Mouse (Mus musculus): ENCODE measurements around the gene Cox6a1.
"Not testable (repeated sequence)": the region's sequence is repeated elsewhere in the genome, so short reads cannot be mapped to it uniquely, and the experiment has no call there.

The Cox6a1 gene

DNA sequence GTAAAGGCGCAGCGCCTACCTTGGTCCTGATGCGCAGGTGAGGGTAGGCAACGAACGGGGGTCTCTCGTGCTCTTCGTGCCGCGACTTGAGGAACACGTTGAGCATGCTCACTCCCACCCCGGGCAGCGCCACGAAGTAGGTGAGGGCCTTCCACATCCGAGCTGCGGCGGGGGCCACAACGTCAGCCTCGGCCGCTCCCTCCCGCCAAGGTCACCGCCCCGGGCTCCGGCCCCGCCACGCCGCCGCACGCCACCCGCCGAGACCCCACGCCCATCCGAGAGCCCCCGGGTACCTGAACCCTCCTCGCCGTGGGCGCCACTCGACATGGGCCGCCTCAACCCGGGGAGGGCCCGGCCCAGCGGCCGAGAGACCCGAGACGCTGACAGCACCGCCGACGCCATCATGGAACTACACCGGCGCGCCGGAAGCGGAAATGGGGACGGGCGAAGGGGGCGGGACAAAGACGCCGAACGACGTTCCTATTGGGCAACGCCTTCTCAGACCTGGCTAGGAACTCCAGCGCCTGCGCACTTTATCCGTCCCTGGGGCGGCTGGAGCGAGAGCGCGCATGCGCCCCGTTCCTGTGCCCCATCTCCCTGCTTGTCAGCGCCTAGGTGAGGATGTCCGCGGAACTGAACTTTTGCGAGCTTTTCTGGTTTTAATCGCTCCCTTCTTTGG lies at the start of gene Cox6a1:
Cox6a1 (minus strand) TSS at position 436 of the 679 bp plus-strand sequence.
- peak; percentile 96 to 98 for DNase-seq (ENCODE audit: low spot score in 2 of 2)

DNA sequence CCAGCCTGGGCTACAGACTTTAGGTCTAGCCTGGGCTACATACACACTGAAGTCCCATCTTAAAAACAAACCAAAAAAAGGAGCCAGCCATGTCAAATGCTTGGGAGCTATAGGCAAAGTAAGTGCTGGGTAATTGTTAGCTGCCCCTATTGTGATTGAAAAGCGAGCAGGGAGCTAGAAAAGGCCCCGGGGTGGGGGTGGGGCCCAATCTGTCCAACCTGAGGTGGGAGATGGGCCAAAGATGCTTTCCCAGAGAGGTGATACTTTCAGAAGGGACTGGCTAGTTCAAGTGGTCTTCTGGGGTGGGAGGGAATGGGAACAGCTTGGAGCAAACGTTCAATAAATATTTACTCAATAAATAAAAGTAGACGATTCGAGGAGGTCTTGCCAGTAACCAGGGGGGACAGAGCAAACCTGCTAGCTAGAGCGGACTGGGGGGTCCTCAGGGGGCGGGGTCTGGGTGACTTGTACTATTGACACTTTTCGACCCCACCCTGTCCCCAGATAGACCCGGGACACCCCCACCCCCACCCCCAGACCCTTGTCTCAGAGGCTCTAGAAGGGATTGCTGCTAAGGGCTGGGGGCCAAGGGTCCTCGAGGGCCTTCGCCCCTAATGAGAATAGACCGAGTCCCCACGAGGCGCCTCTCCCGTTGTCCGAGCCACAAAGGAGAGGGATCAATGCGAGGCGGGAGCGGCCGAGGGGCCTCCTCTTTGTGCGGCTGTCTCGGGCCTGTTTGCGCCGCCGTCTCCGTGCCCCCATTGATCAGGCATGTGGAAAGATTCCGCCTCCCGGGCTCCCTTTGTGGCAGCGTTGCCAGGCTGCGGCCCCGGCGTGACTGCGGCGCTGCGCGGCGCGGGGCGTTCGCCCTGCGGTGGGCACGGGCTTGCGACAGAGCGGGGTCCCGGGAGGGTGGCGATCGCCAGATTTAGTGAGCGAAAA lies 49.3 kb upstream of the Cox6a1 start:
- peak; percentile 32 to 55 for DNase-seq (ENCODE audit: low spot score in 2 of 2)

DNA sequence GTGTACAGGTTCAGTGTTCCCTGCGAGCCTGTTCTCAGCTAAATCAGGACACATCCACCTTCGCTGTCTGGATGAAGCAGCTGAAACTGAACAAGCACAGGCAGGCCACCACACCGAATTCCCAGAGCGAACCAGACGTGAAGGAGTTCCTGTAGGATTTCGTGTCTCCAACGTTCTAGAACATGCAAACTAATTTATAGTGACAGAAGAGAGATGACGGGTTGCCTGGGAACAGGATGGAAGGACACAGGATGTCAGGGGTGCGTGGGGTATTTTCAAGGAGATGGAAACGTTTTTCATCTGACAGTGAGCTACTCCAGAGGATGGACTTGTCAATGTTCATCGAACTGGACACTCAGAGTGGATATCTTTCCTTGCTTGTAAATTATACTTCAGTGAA lies 47.9 kb upstream of the Cox6a1 start:
- no peak for DNase-seq (ENCODE audit: low spot score in 2 of 2)

DNA sequence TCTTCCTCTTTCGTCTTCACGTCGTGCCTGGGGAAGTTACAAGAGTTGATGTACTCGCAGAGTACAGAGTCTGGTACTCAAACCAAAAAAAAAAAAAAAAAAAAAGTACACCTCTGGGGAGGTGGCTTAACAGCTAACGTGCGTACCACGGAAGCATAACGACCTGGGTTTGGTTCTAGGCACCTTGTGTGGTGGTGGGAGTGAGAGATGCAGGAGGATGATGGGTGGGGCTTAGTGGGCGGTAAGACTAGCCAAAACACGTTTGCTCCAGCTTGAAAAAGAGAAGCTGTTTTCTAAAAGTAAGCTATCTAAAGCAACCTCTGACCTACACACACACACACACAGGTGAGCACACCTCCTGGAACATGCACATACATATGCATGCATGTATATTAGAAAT lies 46.1 kb upstream of the Cox6a1 start:
- DNase-seq (ENCODE audit: low spot score in 2 of 2), result no peak

DNA sequence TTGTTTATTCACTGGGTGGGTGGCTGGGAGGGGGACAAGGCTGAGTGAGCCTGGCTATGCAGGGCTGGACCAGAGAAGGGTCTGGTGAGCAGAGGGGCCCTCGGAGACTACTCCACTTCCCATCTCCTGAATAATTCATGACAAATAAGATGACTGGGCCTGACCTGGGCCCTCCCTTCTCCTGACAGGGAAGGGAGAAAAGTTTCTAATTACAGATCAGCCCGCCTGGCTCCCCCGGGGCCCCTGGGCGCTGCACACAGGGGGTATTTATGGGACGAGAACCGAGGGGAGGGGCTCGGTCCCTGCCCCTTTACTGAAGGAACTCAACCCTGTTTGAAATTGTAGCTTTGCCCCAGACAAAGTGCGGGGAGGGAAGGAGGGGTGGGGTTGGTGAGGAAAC lies 45.4 kb upstream of the Cox6a1 start:
- DNase-seq (ENCODE audit: low spot score in 2 of 2), result no peak

DNA sequence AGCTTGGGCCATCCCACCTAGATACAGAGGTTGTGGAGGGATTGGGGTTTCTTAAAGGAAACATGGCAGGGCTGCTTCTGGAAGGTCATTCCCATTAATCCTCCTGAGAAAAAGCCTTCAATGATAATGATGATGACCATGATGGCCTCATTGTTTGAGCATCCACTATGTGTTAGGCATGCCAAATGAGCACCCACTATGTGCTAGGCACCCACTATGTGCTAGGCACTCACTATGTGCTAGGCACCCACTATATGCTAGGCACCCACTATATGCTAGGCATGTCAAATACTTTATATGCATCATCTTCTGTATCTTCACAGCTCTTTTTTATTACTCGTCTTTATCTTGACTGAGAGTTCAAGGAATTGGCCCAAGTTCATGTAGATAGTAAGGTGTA lies 44.2 kb upstream of the Cox6a1 start:
- no peak for DNase-seq (ENCODE audit: low spot score in 2 of 2)

DNA sequence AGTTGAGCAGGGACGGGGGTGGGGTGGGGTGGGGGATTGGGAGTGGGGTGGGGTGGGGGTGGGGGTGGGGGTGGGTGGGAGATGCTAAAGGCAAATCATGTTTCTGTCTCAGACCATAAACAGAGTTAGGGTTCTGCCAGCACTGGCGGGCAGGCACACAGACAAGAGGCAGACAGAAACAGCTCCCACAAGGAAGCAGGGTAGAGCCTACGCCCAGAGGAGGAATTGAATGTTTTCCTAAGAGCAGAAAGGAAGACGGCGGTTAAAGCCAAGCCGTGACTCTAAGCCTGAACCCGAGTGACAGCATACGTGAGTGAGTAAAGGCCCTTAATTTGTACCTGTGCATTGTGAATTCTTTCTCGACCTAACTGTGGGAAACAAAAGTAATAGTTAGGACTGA lies 43.2 kb upstream of the Cox6a1 start:
- DNase-seq (ENCODE audit: low spot score in 2 of 2), result no peak

DNA sequence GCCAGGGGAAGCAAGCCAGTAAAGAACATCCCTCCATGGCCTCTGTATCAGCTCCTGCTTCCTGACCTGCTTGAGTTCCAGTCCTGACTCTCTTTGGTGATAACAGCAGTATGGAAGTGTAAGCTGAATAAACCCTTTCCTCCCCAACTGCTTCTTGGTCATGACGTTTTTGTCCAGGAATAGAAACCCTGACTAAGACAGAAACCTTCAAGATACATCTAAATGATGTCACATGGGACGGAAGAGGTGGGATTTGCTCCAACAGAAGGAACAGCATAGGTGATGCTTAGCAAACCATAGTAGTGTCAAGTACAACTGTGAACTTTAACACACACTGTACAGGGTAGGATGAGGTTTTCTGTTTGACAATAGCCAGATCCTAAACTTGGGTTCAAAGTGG lies 30.1 kb upstream of the Cox6a1 start:
- not testable (repeated sequence) for DNase-seq (ENCODE audit: low spot score in 2 of 2)

DNA sequence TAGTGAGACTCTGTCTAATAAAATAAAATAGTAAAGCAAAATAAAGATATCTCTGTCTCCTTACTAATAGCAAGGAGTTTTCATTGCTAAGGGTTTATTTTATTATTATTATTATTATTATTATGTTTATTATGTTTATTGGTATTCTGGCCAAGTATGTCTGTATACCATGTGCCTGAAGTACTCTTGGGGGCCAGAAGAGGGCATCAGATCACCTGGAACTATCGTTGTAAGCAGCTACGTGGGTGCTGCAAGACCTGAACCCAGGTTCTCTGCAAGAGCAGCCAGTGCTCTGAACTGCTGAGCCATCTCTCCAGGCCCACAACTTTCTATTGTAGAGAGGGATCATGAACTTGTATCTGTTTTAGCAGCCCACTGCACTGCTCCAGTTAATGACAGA lies 26.7 kb upstream of the Cox6a1 start:
- DNase-seq (ENCODE audit: low spot score in 2 of 2), result no peak

DNA sequence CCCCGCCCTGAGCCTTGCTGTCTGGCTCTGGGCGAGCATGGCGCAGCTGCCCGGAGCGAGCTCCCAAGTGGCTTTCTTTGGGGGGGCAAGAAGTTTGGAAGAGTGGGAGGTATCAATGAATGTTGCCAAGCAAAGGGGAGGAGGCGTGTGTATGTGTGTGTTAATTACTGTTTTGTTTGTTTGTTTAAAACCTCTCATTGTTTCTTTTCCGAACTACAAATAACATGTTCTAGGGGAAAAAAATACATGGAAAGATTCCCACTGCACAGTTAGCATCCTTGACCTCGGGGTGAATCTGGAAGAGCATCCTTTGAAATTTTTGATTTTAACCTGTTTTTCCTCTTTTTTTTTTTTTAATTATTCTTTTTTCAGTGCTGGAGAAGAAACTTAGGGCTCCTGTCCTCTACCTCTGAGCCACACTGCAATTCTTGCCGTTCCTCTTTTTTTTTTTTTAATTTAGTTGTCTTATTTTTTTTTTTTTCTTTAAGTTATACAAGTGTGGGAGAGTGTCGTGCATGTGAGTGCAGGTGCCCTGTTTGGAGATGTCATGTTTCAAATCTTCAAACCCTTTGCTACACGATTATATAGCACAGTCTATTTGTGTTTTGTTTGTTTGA lies 25.5 kb upstream of the Cox6a1 start:
- DNase-seq (ENCODE audit: low spot score in 2 of 2), result no peak

DNA sequence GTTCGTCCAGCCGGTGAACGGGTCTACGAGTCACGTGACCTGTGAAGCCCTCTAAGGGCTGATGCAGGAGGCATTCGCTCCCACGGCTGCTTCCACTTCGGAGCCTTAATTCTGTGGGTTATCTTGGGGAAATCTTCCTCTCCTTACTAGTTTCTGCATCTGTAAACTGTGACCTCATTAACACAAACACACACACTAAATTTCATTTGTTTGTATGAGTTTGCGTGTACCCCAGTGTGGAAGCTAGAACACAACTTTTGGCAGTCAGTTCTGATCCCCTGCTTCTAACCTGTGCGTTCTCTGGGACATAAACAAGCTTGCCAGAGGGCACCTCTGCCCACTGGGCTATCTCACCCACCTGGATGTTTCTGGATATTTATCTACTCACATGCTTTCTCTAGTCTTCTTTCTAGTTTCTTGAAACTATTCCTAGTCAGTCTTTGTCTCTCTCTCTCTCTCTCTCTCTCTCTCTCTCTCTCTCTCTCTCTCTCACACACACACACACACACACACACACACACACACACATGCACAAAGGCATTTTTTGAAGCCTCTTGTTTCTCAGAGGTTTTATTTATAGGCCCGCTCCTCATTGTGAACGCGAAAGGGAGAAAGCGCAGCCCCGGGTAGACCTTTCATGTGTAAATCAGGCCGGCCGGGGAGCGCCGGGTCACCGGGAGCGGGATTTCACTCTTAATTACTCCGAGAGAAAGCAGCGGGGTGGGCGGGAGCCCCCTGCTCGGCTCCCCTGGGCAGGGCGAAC lies 24.8 kb upstream of the Cox6a1 start:
- peak; percentile 23 to 29 for DNase-seq (ENCODE audit: low spot score in 2 of 2)

DNA sequence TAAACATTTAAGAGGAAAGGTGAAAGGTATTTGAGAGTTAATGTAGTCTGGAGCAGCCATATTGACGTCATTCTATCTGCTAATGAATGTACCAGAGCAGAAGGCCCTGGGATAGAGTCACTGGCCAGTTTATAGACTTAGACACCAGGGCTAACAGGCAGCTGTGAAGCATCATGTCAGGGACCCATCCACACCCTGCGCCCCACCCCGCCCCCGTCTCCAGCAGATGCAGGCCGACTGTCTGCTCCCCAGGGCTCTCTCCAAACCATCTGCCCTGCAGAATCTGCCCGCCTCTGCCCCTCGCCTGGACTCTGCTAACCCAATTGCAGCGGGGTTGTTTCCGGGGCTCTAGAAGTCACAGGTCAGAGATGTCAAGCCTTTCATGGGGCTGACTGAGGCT lies 23.0 kb upstream of the Cox6a1 start:
- no peak for DNase-seq (ENCODE audit: low spot score in 2 of 2)

DNA sequence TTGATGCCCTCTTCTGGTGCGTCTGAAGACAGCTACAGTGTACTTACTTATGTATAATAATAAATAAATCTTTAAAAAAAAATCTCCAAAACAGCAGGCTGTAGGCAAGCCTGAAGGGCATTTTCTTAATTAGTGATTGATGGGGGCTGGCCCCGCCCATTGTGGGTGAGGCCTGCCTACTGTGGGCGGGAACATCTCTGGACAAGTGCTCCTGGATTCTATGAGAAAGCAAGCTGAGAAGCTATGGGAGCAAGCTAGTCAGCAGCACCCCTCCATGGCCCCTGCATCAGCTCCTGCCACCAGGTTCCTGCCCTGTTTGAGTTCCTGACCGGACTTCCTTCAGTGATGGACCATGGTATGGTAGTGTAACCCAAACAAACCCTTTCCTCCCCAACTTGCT lies 16.0 kb upstream of the Cox6a1 start:
- no peak for DNase-seq (ENCODE audit: low spot score in 2 of 2)

DNA sequence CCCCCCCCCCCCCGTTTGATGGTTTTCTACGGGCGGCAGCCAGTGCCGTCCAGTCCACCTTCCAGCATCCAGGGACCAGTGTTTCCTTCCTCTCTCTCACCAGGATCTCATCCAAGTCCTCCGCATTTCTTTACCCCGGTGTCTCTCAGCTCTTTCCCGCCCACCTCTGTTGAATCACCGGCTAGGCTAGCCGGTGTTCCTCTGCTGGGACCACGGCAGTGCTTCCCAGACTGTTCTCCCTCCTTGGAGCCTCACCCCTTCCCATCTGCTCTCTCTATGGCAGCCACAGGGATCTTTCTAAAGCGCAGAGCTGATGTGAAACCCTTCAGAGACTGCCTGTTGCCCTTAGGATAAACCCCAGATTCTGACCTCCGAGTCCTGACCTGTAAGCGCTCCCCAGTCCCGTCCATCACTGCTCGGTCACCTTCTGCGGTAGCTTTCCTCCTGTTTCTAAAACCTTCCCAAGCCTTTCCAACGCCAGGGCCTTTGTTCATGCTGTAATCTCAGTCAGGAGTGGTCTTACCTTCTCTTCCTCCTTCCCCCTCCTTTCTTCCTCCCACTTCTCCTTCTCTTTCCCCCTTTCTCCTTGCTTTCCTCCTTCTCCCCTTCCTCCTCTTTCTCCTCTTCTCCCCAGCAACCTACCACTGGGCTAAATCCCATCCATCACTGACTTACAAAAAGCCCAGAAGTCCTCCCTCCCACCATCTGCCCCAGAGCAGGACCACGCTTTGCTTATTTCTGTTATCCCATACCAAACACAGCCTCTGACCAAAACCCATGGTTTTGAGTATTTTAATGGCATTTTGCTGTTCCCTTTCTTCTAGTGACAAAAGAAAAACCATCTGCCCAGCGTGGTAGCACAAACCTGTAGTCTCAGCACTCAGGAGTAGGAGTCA lies 14.3 kb upstream of the Cox6a1 start:
- peak; percentile 22 to 54 for DNase-seq (ENCODE audit: low spot score in 2 of 2)

DNA sequence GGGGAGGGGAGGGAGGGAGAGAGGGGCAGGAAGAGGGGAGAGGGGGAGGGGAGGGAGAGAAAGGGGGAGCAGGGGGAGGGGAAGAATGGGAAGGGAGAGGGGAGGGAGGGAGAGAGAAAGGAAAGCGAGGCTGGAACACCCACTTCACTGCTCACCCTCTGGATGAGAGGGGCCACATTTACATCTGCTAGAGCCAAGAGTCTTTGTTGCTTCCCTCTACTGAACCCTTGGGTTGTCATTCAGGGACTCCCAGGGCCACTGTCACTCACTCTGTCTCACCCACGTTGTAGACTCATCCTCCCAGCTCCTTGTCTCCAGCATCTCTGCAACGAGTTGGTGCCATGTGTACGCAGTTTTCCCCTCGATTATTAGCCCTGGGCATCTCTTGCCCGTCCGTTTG lies 13.4 kb upstream of the Cox6a1 start:
- DNase-seq (ENCODE audit: low spot score in 2 of 2), result no peak

DNA sequence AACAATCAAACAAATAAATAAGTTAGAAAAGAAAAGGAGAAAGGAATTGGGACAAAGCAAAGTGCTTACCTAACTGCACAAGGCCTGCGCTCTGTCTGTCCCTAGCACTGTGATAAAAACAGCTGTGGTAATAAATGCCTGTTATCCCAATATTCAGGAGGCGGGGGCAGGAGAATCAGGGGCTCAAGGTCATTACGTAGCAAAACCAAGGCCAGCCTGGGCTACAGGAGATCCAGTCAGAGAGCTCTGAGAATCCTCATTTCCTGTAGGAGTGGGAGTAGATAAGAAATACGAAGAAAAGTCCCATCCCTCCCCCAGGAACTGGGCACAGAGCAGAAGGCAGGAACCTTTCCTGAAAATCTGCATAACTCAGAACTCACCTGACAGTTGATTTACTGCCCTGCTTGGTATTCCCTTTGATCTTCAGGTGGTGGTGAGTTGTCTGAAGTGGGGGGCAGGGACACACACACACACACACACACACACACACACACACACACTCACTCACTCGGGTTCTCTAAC lies 11.1 kb upstream of the Cox6a1 start:
- DNase-seq (ENCODE audit: low spot score in 2 of 2), result no peak

DNA sequence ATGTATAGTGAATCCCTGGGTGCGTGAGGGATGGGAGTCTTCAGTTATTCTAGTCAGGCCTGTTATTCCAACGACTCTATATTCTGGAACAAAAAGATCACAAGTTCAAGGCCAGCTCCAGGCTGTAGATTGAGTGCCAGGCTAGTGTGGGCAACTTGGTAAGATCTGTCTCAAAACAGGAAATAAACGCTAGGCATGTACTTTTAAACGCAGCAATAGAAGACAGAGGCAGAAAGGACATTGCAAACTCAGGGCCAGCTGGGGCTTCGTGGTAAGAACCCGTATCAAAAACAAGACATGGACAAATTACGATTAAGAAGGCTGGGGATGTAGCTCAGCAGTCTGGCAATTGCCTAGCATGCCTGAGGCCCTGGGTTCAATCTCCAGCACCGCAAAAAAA lies 10.7 kb upstream of the Cox6a1 start:
- no peak for DNase-seq (ENCODE audit: low spot score in 2 of 2)

DNA sequence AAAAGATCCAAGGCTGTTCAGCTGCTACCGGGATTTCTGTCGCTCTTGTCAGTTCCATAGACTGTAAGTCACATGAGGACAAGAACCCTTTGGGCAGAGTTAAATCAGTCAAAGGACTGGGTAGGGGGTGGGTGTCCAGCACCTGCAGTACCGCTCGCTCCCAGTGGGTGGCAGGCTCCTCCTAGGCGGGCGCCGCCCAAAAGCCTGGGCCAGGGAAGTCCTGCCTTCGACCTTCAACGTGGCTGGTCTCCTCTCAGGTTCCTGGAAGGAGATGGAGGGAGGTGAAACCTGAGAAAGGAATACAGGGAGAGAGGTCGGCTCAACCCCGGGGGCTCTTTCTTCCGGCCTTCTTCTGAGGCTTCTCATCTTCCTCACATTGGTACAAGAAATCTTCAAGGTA lies 10.1 kb upstream of the Cox6a1 start:
- DNase-seq (ENCODE audit: low spot score in 2 of 2), result peak; percentile 50 to 74

DNA sequence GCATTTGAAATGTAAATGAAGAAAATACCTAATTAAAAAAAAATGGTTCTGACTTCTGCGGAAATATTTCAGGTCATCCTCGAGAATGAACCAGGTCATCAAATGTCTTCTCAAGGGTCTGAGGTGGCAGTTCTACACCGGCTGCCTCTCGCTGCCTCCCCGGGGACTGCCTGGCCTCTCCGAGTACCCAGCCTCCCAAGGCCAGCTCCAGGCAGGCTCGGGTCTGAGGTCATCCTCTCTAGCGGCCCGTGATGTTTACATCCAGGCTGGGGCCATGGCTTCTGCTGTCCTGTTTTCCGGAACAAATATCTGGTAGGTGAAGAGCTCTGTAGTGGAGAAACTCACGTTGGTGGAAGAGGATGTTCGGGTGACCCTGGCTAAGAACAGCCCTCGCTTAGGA lies 6.3 kb upstream of the Cox6a1 start:
- DNase-seq (ENCODE audit: low spot score in 2 of 2), result no peak

DNA sequence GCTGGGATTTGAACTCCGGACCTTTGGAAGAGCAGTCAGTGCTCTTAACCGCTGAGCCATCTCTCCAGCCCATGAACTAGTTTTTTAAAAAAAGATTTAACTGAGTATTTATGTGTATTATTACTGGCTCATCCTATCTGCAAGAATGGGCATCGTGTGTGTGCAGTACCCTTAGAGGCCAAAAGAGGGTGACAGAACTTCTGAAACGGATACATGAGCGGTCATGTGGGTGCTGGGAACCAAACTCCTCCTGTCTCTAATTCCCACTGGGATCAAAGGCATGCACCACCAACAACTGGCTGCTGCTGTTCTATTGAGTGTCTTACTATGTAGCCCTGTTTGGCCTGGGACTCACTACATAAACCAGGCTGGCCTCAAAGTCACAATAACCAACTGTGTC lies 2.6 kb upstream of the Cox6a1 start:
- no peak for DNase-seq (ENCODE audit: low spot score in 2 of 2)

DNA sequence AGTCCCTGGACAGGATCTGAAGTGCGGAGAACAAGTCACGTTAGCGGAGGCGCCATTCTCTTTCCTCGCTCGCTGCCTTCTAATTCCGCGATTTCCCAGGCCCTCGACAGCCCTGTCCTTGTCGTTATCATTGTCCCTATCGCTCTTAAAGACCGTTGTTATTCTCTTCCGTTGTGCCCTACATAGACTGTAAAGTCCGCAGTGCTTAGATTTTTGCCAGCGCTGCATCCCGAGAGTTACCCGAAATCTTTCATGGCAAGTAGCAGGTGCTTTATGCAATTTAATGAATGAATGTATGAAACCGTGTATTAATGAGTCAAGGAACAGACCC lies 409 bp upstream of the Cox6a1 start:
- no peak for DNase-seq (ENCODE audit: low spot score in 2 of 2)
